ENCODE assay signal across 8 mouse cellular contexts in genomic region chr11:88718050-88718765, GRCm38 (mm10). TPM values are rescaled to one million over a fixed set of nuclear protein-coding genes. Genes with fewer than 3 reads are reported as not detected.
DNase-seq lines count a peak whose midpoint lies in the region; ATAC-seq and TF ChIP-seq lines count a peak whose summit lies in the region.

Gene Msi2, minus strand, starts transcription at chr11:88718513.

- peak; percentile 84 for ATAC-seq in heart, embryonic 15.5 days (replicated peaks; ENCODE audit: insufficient number of reproducible peaks, insufficient read depth, low FRiP score, low read depth)
- peak; percentile 82 for ATAC-seq in liver, embryonic 16.5 days (ENCODE audit: low read depth)
- peak; percentile 87 for ATAC-seq in neural tube, embryonic 13.5 days (ENCODE audit: low read depth)

- peak; percentile 82 to 85 for DNase-seq in CD8-positive naive resting alpha-beta T cell, adult 2 months (ENCODE audit: low read depth in 2 of 2, low spot score in 2 of 2)
- DNase-seq in c-Kit-positive CD71-negative TER-119-negative erythroid progenitor cells, embryonic 14.5 days (ENCODE audit: low read depth): peak; percentile 83
- DNase-seq in forebrain, embryonic 10.5 days (ENCODE audit: extremely low spot score, low spot score): peak; percentile 90
- peak; percentile 94 to 96 for DNase-seq in kidney, postnatal 36 days

- H3K27me3 ChIP-seq in forebrain, embryonic 10.5 days (ENCODE audit: poor library complexity, severe bottlenecking): peaks cover 8% of the 10 kb centered on the region; the same call in 1 of the 2 replicates
- H3K27me3 ChIP-seq in heart, embryonic 15.5 days: no peaks in the 10 kb centered on the region
- no peaks in the 10 kb centered on the region for H3K27me3 ChIP-seq in liver, embryonic 16.5 days (ENCODE audit: control insufficient read depth, insufficient read depth, low read depth, low read length)
- no peaks in the 10 kb centered on the region for H3K27me3 ChIP-seq in neural tube, embryonic 13.5 days
- H3K27me3 ChIP-seq in testis, adult 2 months (ENCODE audit: control insufficient read depth, insufficient read depth, low read length): no peaks in the 10 kb centered on the region

- H3K4me2 ChIP-seq in heart, embryonic 15.5 days: peak within 1 kb of the TSS; percentile 91
- peak within 1 kb of the TSS; percentile 96 for H3K4me2 ChIP-seq in liver, embryonic 16.5 days (ENCODE audit: low read depth, low read length)
- peak within 1 kb of the TSS; percentile 89 for H3K4me2 ChIP-seq in neural tube, embryonic 13.5 days

- WGBS in forebrain, embryonic 10.5 days: under 1% methylated on average over 80 of the region's 84 CpGs
- 1% methylated on average over 41 of the region's 84 CpGs for WGBS in heart, embryonic 15.5 days
- WGBS in liver, embryonic 16.5 days (ENCODE audit: insufficient replicate concordance): under 1% methylated on average over 54 of the region's 84 CpGs
- under 1% methylated on average over 48 of the region's 84 CpGs for WGBS in neural tube, embryonic 13.5 days

- peak within 1 kb of the TSS; percentile 99 for H3K9ac ChIP-seq in heart, embryonic 15.5 days
- H3K9ac ChIP-seq in liver, embryonic 16.5 days (ENCODE audit: low read depth, low read length): peak within 1 kb of the TSS; percentile 96
- peak within 1 kb of the TSS; percentile 99 for H3K9ac ChIP-seq in neural tube, embryonic 13.5 days

- H3K36me3 ChIP-seq in forebrain, embryonic 10.5 days (replicated peaks): peaks cover 25% of the 10 kb centered on the region
- no peaks in the 10 kb centered on the region for H3K36me3 ChIP-seq in heart, embryonic 15.5 days
- H3K36me3 ChIP-seq in liver, embryonic 16.5 days (ENCODE audit: control insufficient read depth, insufficient read depth): no peaks in the 10 kb centered on the region
- no peaks in the 10 kb centered on the region for H3K36me3 ChIP-seq in neural tube, embryonic 13.5 days
- H3K36me3 ChIP-seq in testis, adult 2 months (ENCODE audit: control insufficient read depth, insufficient read depth, low read length): no peaks in the 10 kb centered on the region

- no peaks in the 10 kb centered on the region for H3K9me3 ChIP-seq in forebrain, embryonic 10.5 days
- no peaks in the 10 kb centered on the region for H3K9me3 ChIP-seq in heart, embryonic 15.5 days (replicated peaks)
- H3K9me3 ChIP-seq in liver, embryonic 16.5 days (replicated peaks; ENCODE audit: control insufficient read depth, low read length): no peaks in the 10 kb centered on the region
- H3K9me3 ChIP-seq in neural tube, embryonic 13.5 days: no peaks in the 10 kb centered on the region

- peak; percentile 51 for TF ChIP-seq POLR2A in testis, adult 2 months (IDR thresholded peaks at IDR 0.05; ENCODE audit: control insufficient read depth, low read depth, low read length)

- peak within 1 kb of the TSS; percentile 100 for H3K27ac ChIP-seq in forebrain, embryonic 10.5 days
- peak within 1 kb of the TSS; percentile 98 for H3K27ac ChIP-seq in heart, embryonic 15.5 days
- peak within 1 kb of the TSS; percentile 91 for H3K27ac ChIP-seq in liver, embryonic 16.5 days (ENCODE audit: low read length)
- peak within 1 kb of the TSS; percentile 94 for H3K27ac ChIP-seq in neural tube, embryonic 13.5 days (replicated peaks)
- peak within 1 kb of the TSS; percentile 5 for H3K27ac ChIP-seq in testis, adult 2 months (ENCODE audit: control insufficient read depth, insufficient read depth, low read depth, low read length)

- peak within 1 kb of the TSS; percentile 97 for H3K4me3 ChIP-seq in forebrain, embryonic 10.5 days
- peak within 1 kb of the TSS; percentile 93 for H3K4me3 ChIP-seq in heart, embryonic 15.5 days
- peak within 1 kb of the TSS; percentile 92 for H3K4me3 ChIP-seq in liver, embryonic 16.5 days (ENCODE audit: low read depth, low read length)
- peak within 1 kb of the TSS; percentile 92 for H3K4me3 ChIP-seq in neural tube, embryonic 13.5 days
- peak within 1 kb of the TSS; percentile 89 for H3K4me3 ChIP-seq in testis, adult 2 months (ENCODE audit: control insufficient read depth, low read depth, low read length)

- no peak for TF ChIP-seq CTCF in testis, adult 2 months (IDR thresholded peaks at IDR 0.05; ENCODE audit: control insufficient read depth, insufficient read depth, insufficient replicate concordance, low read depth, low read length)

- H3K4me1 ChIP-seq in forebrain, embryonic 10.5 days: peaks cover 71% of the 10 kb centered on the region
- peaks cover 47% of the 10 kb centered on the region for H3K4me1 ChIP-seq in heart, embryonic 15.5 days (replicated peaks)
- peaks cover 43% of the 10 kb centered on the region for H3K4me1 ChIP-seq in liver, embryonic 16.5 days (ENCODE audit: control insufficient read depth, low read depth, low read length)
- H3K4me1 ChIP-seq in neural tube, embryonic 13.5 days (replicated peaks): peaks cover 58% of the 10 kb centered on the region
- peaks cover 15% of the 10 kb centered on the region for H3K4me1 ChIP-seq in testis, adult 2 months (ENCODE audit: control insufficient read depth, insufficient read depth, low read length)

RNA-seq across cellular contexts. Expression of gene Msi2, which starts in this region (rescaled TPM):
- 19.2 and 20.4 TPM in 2 replicates for polyA plus RNA-seq in forebrain, embryonic 10.5 days (2016; fragmentation: Nextera tagmentation; extraction: Ambion mirVana)
- 17.2 and 19.6 TPM in 2 replicates for polyA plus RNA-seq in heart, embryonic 15.5 days (2015; fragmentation: Nextera tagmentation; extraction: Ambion mirVana)
- polyA plus RNA-seq in liver, embryonic 16.5 days (2015; fragmentation: Nextera tagmentation; extraction: Ambion mirVana): 2.9 and 3.1 TPM in 2 replicates
- 20.9 and 21.7 TPM in 2 replicates for polyA plus RNA-seq in neural tube, embryonic 13.5 days (2015; fragmentation: Nextera tagmentation; extraction: Ambion mirVana)
- polyA plus RNA-seq in testis, adult 2 months (2012; rRNA removed): 69.3 and 71.9 TPM in 2 replicates

Comparison
In these comparisons a context has a peak if more than half of its experiments do, and no peak if none do; other contexts are left out.
1. Peak in every context shown above with its lines: DNase-seq, ATAC-seq, H3K4me3 ChIP-seq and H3K27ac ChIP-seq.
2. H3K27ac ChIP-seq: peak in every context shown above with its lines; median percentile 100 in forebrain, embryonic 10.5 days; 98 in heart, embryonic 15.5 days; 94 in neural tube, embryonic 13.5 days; 91 in liver, embryonic 16.5 days; 5 in testis, adult 2 months.